Mouse (Mus musculus): ENCODE results near the gene Mdn1.

Gene Mdn1

GRCm38 (mm10) chr4:32787110-32787509 is 130.2 kb downstream of the Mdn1 start:
- no peak for DNase-seq (ENCODE audit: low read depth, low spot score)

GRCm38 (mm10) chr4:32789020-32789419 is 132.1 kb downstream of the Mdn1 start:
- no peak for DNase-seq (ENCODE audit: low read depth, low spot score)

- DNase-seq (ENCODE audit: low read depth, low spot score), result no peak
Observed at GRCm38 (mm10) chr4:32798976-32799375, 142.1 kb downstream of the Mdn1 start.

GRCm38 (mm10) chr4:32799966-32800576 is 143.2 kb downstream of the Mdn1 start, which contains the start of gene Lyrm2:
TSS of gene Lyrm2 (plus strand) at chr4:32800253.
- DNase-seq (ENCODE audit: low read depth, low spot score), result peak; percentile 73

GRCm38 (mm10) chr4:32800577-32801170 is 143.8 kb downstream of the Mdn1 start:
- peak; percentile 33 for DNase-seq (ENCODE audit: low read depth, low spot score)

- no peak for DNase-seq (ENCODE audit: low read depth, low spot score)
Observed at GRCm38 (mm10) chr4:32817478-32817877, 160.6 kb downstream of the Mdn1 start.

GRCm38 (mm10) chr4:32820676-32821075 is 163.8 kb downstream of the Mdn1 start:
- no peak for DNase-seq (ENCODE audit: low read depth, low spot score)

- no peak for DNase-seq (ENCODE audit: low read depth, low spot score)
Observed at GRCm38 (mm10) chr4:32824254-32824653, 167.3 kb downstream of the Mdn1 start.

Measured in 3T3-L1 (cell line).